Mouse (Mus musculus): ENCODE measurements around the gene Pole4. TPM values are rescaled to one million over a fixed set of nuclear protein-coding genes. Genes with fewer than 3 reads are reported as not detected.

Gene Pole4
- 10 to 100 TPM; 64.6 to 74.2 TPM for total RNA-seq (2023)

GRCm38 (mm10) chr6:82705221-82705620, at the start of gene Pole4:
TSS of gene Pole4 (minus strand) at chr6:82705365.

Other genes with a start within 250 kb of the Pole4 start
- 1 to 10 TPM; 5.7 to 7.1 TPM for gene Hk2, start 69.1 kb upstream of the Pole4 start, total RNA-seq (2023)
- gene Sema4f, start 234.4 kb upstream of the Pole4 start, total RNA-seq (2023): 1 to 10 TPM; 1.3 to 1.8 TPM
- gene M1ap, start 241.5 kb upstream of the Pole4 start, total RNA-seq (2023): 1 to 10 TPM; 2.0 to 5.9 TPM

All from B cell, adult 67 days (primary cell).